ENCODE assay signal across 17 mouse cellular contexts in genomic region chr6:118966904-118967303, GRCm38 (mm10).
A peak's percentile ranks its signal among the peaks of the same experiment; 100 is the strongest.
DNase-seq lines count a peak whose midpoint lies in the region; ATAC-seq and TF ChIP-seq lines count a peak whose summit lies in the region.
"Had no signal": no experiment of that assay in that cellular context is flagged by ENCODE, and none has a peak within 500 bp of the region (broad histone marks: within the 10 kb centered on the region; RNA-seq: fewer than 3 reads in every experiment).

No protein-coding gene starts in this region.

- 0 out of 2 replicates have a peak, but pooled peaks have one; percentile 15 for ATAC-seq in heart, embryonic 14.5 days (ENCODE audit: insufficient number of reproducible peaks, insufficient read depth, low FRiP score, low read depth)
- no peak for ATAC-seq in heart, embryonic 11.5 days (replicated peaks; ENCODE audit: insufficient number of reproducible peaks, low FRiP score, low TSS enrichment)
- no peak for ATAC-seq in stomach, postnatal 0 days (ENCODE audit: low FRiP score, low TSS enrichment)
- ATAC-seq: intestine, embryonic 16.5 days had no signal

- peak; percentile 85 for DNase-seq in brain, adult 2 months (ENCODE audit: low read depth, low spot score)
- DNase-seq in cerebellum, adult 18-20 months = peak; percentile 68 to 71
- peak; percentile 68 for DNase-seq in layer of hippocampus, adult 11-12 months (ENCODE audit: low spot score)
- DNase-seq in embryo, embryonic 10 days (ENCODE audit: low spot score) = no peak
- no peak for DNase-seq in kidney, adult 18-20 months
- no peak for DNase-seq in stomach, postnatal 0 days (ENCODE audit: low spot score)
- DNase-seq: gastrocnemius, postnatal 25 days; kidney, postnatal 36 days; thymus, postnatal 36 days had no signal

- H3K4me1 ChIP-seq in heart, embryonic 14.5 days (ENCODE audit: control insufficient read depth in 2 of 2, insufficient read depth in 2 of 2, low read length in 2 of 2) = peaks cover 13 to 42% of the 10 kb centered on the region in 2 experiments
- H3K4me1 ChIP-seq in heart, embryonic 11.5 days (ENCODE audit: control insufficient read depth, insufficient read depth, low read length) = peaks cover 35% of the 10 kb centered on the region
- no peaks in the 10 kb centered on the region; the same call in none of the 2 replicates for H3K4me1 ChIP-seq in stomach, postnatal 0 days (replicated peaks; ENCODE audit: control insufficient read depth, insufficient read depth)
- H3K4me1 ChIP-seq: megakaryocyte, embryonic 14.5 days had no signal

- no peak overlapping the region for H3K27ac ChIP-seq in heart, embryonic 14.5 days (replicated peaks in 1 of 2; ENCODE audit: control insufficient read depth in 1 of 2, insufficient read depth in 1 of 2, low read depth in 2 of 2, low read length in 2 of 2)
- no peak overlapping the region for H3K27ac ChIP-seq in heart, embryonic 11.5 days (ENCODE audit: low read depth, low read length)
- no peak overlapping the region for H3K27ac ChIP-seq in stomach, postnatal 0 days (replicated peaks)
- H3K27ac ChIP-seq: heart, embryonic 15.5 days; limb, embryonic 15.5 days; lung, embryonic 15.5 days; stomach, embryonic 15.5 days had no signal

- no peaks in the 10 kb centered on the region for H3K27me3 ChIP-seq in heart, embryonic 14.5 days (ENCODE audit: control insufficient read depth, insufficient read depth, low read length)
- H3K27me3 ChIP-seq in heart, embryonic 11.5 days (ENCODE audit: control insufficient read depth, insufficient read depth, low read length) = no peaks in the 10 kb centered on the region
- no peaks in the 10 kb centered on the region for H3K27me3 ChIP-seq in stomach, postnatal 0 days (ENCODE audit: control insufficient read depth, insufficient read depth, low read length)
- H3K27me3 ChIP-seq: heart, embryonic 15.5 days; limb, embryonic 15.5 days; lung, embryonic 15.5 days; stomach, embryonic 15.5 days had no signal

- TF ChIP-seq EP300 in stomach, postnatal 0 days (optimal IDR thresholded peaks at IDR 0.05) = no peak

- no peak overlapping the region for H3K4me3 ChIP-seq in heart, embryonic 14.5 days (ENCODE audit: control insufficient read depth in 1 of 2, insufficient read depth in 1 of 2, low read depth in 1 of 2, low read length in 2 of 2)
- H3K4me3 ChIP-seq in heart, embryonic 11.5 days (ENCODE audit: low read depth, low read length) = no peak overlapping the region
- H3K4me3 ChIP-seq in stomach, postnatal 0 days (ENCODE audit: low read depth, low read length) = no peak overlapping the region
- H3K4me3 ChIP-seq: heart, embryonic 15.5 days; limb, embryonic 15.5 days; lung, embryonic 15.5 days; megakaryocyte, embryonic 14.5 days; stomach, embryonic 15.5 days had no signal

- H3K9me3 ChIP-seq in heart, embryonic 14.5 days (ENCODE audit: control insufficient read depth, low read length) = no peaks in the 10 kb centered on the region
- H3K9me3 ChIP-seq in heart, embryonic 11.5 days (replicated peaks; ENCODE audit: control insufficient read depth, low read length) = no peaks in the 10 kb centered on the region
- H3K9me3 ChIP-seq in stomach, postnatal 0 days (ENCODE audit: control insufficient read depth, low read length) = no peaks in the 10 kb centered on the region
- H3K9me3 ChIP-seq: heart, embryonic 15.5 days; limb, embryonic 15.5 days; lung, embryonic 15.5 days; megakaryocyte, embryonic 14.5 days; stomach, embryonic 15.5 days had no signal

- H3K4me2 ChIP-seq in heart, embryonic 14.5 days (ENCODE audit: low read length) = no peak overlapping the region
- H3K4me2 ChIP-seq in heart, embryonic 11.5 days = no peak overlapping the region
- no peak overlapping the region for H3K4me2 ChIP-seq in stomach, postnatal 0 days (replicated peaks; ENCODE audit: low read depth)
- H3K4me2 ChIP-seq: heart, embryonic 15.5 days; limb, embryonic 15.5 days; lung, embryonic 15.5 days; stomach, embryonic 15.5 days had no signal

- H3K9ac ChIP-seq in heart, embryonic 14.5 days (ENCODE audit: low read length) = no peak overlapping the region
- H3K9ac ChIP-seq in heart, embryonic 11.5 days (ENCODE audit: low read depth, low read length) = no peak overlapping the region
- no peak overlapping the region for H3K9ac ChIP-seq in stomach, postnatal 0 days (ENCODE audit: low read length)
- H3K9ac ChIP-seq: heart, embryonic 15.5 days; limb, embryonic 15.5 days; lung, embryonic 15.5 days; stomach, embryonic 15.5 days had no signal

- 39% methylated on average over 4 of the region's 4 CpGs for WGBS in heart, embryonic 14.5 days
- WGBS in heart, embryonic 11.5 days (ENCODE audit: insufficient replicate concordance) = 78% methylated on average over 4 of the region's 4 CpGs
- 59% methylated on average over 4 of the region's 4 CpGs for WGBS in stomach, postnatal 0 days

- no peak for TF ChIP-seq CTCF in stomach, postnatal 0 days (IDR thresholded peaks at IDR 0.05; ENCODE audit: low read depth)

- H3K36me3 ChIP-seq in heart, embryonic 14.5 days (ENCODE audit: control insufficient read depth, insufficient read depth, low read length) = no peaks in the 10 kb centered on the region
- H3K36me3 ChIP-seq in heart, embryonic 11.5 days (ENCODE audit: control insufficient read depth, insufficient read depth, low read length) = no peaks in the 10 kb centered on the region
- H3K36me3 ChIP-seq in stomach, postnatal 0 days (ENCODE audit: control insufficient read depth, insufficient read depth, low read length) = no peaks in the 10 kb centered on the region
- H3K36me3 ChIP-seq: heart, embryonic 15.5 days; limb, embryonic 15.5 days; lung, embryonic 15.5 days; stomach, embryonic 15.5 days had no signal

Comparison
In these comparisons a context has a peak if more than half of its experiments do, and no peak if none do; other contexts are left out.
1. DNase-seq: peak in brain, adult 2 months (single experiment), cerebellum, adult 18-20 months (2 of 2) and layer of hippocampus, adult 11-12 months (single experiment); none in embryo, embryonic 10 days (single experiment), kidney, adult 18-20 months (single experiment) and stomach, postnatal 0 days (single experiment).